Mouse (Mus musculus) cerebellum, adult 9-10 months (tissue): ENCODE measurements around the gene Exoc4.
A peak's percentile ranks its signal among the peaks of the same experiment; 100 is the strongest.

ENCODE experiments used
- DNase-seq: peaks from one replicate; pipeline ENCODE4 v3.0.0; 2022

Exoc4 gene

DNA sequence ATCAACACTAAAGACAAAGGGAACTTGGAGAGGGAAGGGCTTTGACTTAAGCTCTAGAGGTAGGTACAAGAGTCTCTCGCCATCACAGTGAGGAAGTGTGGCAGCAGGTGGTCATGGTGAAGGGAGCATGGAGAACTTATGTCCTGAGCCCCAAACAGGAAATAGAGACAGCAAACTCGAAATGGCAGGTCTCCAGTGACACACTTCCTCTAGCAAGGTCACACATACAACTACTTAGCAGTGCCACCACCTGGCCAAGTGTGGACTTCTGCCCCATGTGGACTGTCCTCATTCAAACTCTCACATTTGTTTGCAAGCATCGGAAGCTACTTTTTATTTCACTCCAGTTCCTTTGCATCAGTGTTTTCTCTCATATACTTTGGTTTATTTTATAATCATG is 74.0 kb downstream of the Exoc4 start:
- no peak for DNase-seq

DNA sequence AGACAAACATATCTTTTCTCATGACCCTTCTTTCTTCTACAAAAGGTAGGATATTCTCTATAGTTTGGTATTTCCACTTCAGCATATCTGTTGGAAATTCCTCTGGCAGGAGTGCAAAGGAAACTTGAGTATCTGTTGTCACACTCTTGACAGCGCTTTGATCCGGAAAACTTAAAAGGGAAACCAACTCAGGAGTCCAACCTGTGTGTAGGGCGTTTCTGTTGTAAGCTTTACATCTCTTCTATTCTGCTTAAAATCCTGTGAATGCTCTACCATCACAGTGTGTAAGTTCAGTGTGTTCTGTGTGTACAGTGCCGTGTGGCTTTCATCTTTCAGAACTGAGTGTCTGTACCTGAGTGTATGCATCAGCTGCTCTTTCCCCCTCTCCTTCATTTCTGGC is 74.5 kb downstream of the Exoc4 start:
- DNase-seq = no peak

GRCm38 (mm10) chr6:33328326-33328725 is 79.4 kb downstream of the Exoc4 start:
- no peak for DNase-seq

DNA sequence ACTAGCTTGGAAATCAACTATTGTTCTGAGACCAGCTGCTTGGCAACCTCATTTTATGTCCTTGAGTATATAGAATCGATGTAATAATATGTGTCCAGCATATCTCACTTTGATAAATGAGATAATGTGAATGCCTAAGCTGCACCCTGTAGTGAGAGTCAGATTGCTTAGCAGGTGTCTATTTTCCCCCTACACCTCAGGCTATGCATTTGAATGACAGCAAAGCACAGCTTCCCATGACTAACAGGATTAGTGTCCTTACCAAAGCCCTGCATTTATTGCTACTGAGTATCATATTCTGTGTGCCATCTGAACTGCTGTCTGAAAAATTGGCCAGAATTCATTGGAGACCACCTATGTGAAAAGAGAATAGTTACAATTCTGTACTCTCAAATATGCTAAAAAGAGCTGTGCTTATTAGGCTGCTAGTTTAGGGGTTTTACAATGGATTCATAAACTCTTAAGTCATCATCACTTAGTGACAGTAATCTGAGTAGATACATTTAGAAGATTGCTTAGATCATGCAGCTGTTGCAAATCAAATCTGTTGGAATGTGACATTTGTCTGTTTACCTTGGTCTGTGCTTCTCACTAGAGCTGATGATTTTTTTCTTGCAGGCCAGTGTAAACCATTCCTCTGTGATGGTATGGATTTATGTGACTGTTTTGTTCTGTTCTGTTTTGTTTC is 98.3 kb downstream of the Exoc4 start:
- DNase-seq = no peak

DNA sequence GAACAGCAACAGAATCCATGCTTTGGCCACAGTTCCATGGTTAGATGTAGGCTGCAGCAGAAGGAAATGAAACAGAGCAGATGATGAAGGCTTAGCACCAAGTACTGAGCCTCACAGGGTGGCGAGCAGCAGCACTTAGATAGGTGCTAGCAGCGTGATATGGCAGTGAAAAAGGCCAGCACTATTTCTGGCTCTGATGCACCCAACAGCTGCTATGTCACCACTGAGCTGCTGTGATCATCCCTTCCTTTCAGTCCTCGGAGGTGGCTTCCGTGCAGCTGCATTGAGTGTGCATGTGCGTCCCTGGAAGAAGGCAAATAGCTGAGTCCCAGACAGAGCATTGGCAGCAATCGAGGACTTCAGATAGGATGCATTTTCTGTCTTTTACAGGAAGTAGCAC is 112.7 kb downstream of the Exoc4 start:
- DNase-seq = no peak

DNA sequence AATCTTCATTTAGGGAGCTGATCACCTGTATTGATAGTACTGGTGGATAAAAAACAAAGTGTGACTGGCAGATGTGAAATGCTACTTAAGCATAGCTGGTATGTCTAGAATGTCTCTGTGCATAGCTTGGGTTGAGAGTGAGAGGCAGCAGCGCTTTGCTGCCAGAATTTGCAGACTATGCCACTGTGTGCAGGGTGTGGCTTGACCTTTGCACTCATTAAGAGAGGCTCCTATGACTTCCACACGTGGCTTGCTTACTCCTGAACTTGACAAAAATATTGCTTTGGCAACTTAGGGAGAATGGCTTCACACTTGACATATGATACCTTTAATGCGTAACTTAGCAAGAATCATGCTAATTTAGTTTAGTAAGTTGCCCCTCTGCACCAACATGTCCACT is 131.6 kb downstream of the Exoc4 start:
- no peak for DNase-seq

GRCm38 (mm10) chr6:33382176-33382575 is 133.3 kb downstream of the Exoc4 start:
- DNase-seq = no peak

DNA sequence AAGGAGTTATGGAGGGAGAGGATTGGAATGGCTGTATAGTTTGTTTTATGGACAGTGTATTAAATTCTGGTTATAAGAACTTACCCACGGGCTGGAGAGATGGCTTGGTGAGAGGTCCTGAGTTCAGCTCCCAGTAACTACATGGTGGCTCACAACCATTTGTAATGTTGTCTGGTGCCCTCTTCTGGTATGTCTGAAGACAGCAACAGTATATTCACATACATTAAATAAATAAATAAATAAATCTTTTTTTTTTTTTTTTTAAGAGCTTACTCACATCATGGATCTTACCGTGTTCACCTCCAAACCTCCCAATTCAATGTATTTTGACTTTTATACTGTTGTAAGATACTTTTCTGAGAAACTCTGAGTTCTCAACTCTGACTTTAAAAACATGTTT is 143.1 kb downstream of the Exoc4 start:
- DNase-seq = no peak

GRCm38 (mm10) chr6:33399491-33399890 is 150.6 kb downstream of the Exoc4 start:
- no peak for DNase-seq

- no peak for DNase-seq
Observed at GRCm38 (mm10) chr6:33401161-33401560, 152.3 kb downstream of the Exoc4 start.

DNA sequence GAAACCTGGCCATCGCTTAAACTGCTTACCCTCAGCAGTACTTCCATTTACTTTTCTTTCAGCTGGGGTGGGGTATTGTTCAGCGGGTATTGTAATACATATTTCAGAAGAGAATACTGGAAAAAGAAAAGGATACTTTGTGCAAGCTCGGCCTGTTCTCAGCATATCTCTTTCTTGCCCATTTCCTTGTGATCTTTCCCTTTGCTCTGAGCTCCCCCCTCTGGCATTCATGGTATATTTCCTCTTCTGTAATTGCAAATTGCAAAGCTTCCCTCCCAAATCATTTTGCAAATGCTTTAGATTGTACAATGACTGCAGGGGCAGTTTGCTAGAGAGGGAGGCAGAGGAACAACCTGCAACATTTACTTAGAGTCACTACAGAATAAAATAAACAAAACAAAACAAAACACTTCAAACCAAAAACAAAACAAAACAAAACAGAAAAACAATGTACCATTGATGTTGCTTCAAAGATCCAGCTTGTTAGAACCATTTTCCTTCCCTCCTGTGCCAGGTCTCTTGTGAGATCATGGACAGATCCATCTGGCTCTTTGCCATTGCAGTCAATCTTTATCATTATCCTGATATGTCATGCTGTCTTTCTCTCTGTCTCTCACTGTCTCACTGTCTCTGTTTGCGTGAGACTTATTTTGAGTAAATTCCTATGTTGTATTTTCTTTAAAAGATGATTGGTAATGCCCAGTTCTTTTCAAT is 156.8 kb downstream of the Exoc4 start:
- peak; percentile 15 for DNase-seq

- no peak for DNase-seq
Observed at GRCm38 (mm10) chr6:33409586-33409985, 160.7 kb downstream of the Exoc4 start.

- no peak for DNase-seq
Observed at GRCm38 (mm10) chr6:33425007-33425406, 176.1 kb downstream of the Exoc4 start.

DNA sequence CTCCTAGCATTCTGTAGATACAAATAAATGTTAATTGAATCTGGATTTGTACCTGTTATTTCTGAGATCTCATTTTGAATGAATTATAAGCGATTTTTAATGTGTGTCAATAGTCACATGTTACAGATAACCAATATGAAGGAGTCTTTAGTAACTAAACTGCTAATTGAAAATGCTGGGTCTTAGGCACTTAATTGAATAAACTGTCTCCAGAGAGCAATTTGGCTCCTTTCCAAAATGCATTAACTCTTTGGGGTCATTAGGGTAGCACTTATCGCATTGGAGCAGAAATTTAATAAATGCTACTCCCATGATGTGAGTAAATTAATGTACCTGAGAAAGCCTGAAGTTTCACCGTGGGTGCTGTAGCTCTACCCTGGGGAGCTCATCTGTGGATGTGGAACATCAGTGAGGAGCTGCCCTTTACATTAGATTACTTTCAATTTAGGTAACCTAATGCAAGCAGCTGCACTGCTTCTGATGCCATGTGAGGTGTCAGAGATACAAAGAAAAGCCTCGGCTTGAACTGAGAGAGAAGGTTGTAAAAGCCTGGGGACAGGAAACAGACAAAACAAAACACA is 182.4 kb downstream of the Exoc4 start:
- DNase-seq = no peak

DNA sequence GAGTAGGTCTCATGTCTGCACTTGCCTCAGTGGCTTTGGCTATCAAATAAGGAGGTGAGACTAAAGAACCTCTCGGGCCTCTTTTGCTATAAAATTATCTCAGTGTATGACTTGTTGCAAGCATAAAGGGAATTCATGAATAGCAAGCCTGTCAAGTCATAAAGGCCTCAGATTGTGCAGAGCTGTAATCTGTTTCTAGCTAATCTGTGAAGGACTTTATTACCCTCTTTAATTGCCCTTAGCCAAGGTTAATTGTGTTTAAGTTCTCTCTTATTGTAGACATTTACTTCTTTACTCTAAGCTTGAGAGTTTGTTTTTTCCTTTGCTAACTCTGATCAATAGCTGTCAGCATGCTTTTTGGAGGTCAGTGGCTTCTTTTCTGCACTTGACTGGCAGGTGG is 191.6 kb downstream of the Exoc4 start:
- DNase-seq = no peak

GRCm38 (mm10) chr6:33453810-33454209 is 204.9 kb downstream of the Exoc4 start:
- DNase-seq = no peak

DNA sequence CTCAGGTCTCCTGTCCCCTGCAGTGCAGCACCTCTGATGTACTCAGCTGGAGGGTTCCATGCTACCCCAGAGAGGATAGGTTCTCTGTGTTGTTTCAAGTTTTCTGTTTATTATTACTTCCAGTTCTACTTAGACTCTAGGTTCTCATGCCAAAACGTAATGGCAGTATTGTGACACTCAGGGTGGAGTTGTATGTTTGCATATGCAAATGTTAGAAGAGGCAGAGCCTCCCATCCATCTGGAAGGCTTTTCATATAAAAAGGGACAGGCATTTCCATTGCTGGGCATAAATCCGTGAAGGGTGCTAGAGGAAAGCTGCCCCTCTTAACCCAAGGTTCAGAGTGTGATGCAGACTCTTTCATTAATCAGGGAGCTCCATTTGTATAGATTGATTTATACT is 205.5 kb downstream of the Exoc4 start:
- DNase-seq = no peak

DNA sequence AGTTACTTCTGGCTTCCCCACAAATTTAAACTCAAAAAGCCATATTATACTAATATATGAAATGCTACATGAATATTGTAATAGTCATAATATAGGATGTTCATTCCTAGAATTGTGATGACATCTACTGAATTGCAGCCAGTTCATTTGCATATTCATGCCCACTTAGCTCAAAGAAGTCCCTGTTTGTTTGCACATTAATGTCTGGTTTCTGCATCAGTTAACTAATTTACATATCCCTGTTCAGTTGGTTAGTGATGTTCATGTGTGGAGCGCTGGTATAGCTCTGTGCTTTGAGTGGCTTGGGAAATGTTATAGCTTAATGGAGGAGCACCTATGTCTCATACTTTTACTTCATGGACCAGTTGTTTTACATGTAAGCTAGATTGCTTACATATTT is 206.4 kb downstream of the Exoc4 start:
- no peak for DNase-seq

- DNase-seq = no peak
Observed at GRCm38 (mm10) chr6:33464862-33465261, 216.0 kb downstream of the Exoc4 start.

DNA sequence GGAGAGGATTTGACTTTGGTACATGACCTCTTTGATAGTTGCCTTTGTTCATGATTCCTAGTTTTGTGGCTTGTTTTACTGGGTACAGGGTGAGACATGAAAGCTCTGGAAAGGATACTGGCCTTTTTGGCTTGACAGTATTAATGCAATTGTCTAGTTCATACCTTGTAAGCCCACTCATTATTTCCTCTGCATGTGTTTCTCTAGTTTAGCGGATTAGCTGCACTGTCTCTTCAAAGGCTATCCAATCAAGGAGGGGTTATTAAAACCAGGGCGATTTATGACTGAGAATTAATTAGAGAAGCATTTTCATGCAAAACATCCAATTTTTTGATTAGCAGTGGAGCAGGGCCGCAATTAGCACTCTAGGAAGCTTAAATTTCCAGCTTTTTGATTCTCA is 216.5 kb downstream of the Exoc4 start:
- no peak for DNase-seq

DNA sequence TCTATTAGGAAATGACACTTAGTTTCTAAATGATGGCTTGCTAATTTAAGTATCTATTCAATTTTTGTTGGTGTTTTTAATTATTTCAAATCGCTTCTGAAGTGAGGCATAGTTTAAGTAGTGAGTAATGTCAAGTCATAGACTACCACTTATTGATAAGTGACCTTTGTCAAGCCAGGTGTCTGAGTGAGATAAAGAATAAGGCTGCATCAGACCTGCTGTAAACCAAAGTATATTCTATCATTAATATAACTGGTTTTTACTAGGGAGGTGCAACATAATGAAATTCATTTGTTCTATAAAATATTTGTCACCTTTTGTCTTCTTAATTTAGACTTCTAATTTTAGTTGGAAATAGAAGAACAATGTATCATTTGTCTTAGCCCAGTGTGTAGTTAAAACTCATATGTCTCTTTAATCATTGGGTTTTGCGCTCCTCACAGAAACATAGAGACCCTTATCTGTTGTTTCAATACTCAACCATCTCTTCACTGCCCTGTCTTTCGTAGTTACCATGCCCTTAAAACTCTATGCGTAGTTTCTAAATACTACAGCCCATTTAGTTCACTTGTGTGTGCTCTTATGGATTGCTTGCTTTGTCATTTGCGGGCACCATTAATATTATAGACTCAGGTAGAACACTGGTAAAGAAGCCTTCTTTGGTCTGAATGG is 217.4 kb downstream of the Exoc4 start:
- DNase-seq = no peak

DNA sequence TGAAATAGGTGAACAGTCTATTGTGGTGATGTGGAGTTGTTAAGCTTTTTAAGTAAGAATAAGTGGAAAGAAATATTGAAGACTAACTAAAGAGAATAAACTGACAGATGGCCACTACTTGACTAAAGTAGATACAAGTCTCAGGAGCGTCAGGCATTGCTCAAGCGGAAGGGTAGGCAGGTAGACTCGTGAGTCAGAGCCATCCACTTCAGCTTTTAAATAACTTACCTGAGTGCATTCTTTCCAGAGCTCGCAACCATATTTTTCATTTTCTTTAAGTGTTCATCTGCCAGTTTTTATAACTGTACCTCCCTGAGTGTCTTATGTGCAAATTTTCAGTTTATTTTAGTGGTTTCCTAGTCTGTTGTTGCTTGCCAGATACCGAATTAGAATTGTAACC is 219.6 kb downstream of the Exoc4 start:
- no peak for DNase-seq

- no peak for DNase-seq
Observed at GRCm38 (mm10) chr6:33476134-33476533, 227.2 kb downstream of the Exoc4 start.

GRCm38 (mm10) chr6:33484568-33484967 is 235.7 kb downstream of the Exoc4 start:
- no peak for DNase-seq
